10 mouse cellular contexts compared by ENCODE assay signal in the genomic region with DNA sequence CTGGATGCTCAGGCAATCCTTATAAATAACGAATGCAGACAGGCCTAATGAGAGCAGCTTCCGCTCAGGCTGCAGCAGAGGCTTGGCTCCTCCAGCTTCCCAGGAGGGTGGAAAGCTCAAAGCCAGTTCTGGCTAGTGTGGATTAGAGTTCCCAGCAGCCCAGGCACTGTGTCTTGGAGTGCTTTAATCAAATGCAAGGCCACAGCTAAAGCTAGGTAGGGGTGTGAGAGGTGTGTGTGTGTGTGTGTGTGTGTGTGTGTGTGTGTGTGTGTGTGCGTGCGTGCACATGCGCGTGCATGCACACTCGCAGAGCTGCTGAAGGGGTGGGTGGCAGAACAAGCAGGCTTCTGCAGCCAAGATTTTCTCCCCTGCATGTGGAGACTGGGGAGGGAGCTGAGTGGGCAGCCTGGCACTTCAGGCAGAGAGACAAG. TPM values are rescaled to one million over a fixed set of nuclear protein-coding genes. Genes with fewer than 3 reads are reported as not detected.
DNase-seq lines count a peak whose midpoint lies in the region; ATAC-seq lines count a peak whose summit lies in the region.
"Had no signal": no experiment of that assay in that cellular context is flagged by ENCODE, and none has a peak within 500 bp of the region (broad histone marks: within the 10 kb centered on the region; RNA-seq: fewer than 3 reads in every experiment).

No protein-coding gene starts in this region.

- no peaks in the 10 kb centered on the region for H3K36me3 ChIP-seq in heart, embryonic 10.5 days
- no peaks in the 10 kb centered on the region for H3K36me3 ChIP-seq in neural tube, embryonic 14.5 days (ENCODE audit: control insufficient read depth, insufficient read depth, low read length)
- H3K36me3 ChIP-seq in liver, embryonic 12.5 days: no peaks in the 10 kb centered on the region
- H3K36me3 ChIP-seq: embryonic facial prominence, embryonic 15.5 days; heart, embryonic 13.5 days had no signal

- no peak; the same call in 1 of the 2 replicates for ATAC-seq in neural tube, embryonic 14.5 days (ENCODE audit: low read depth)
- ATAC-seq in liver, embryonic 12.5 days: no peak

- H3K4me2 ChIP-seq in neural tube, embryonic 14.5 days (ENCODE audit: low read depth, low read length): no peak overlapping the region
- no peak overlapping the region for H3K4me2 ChIP-seq in liver, embryonic 12.5 days
- H3K4me2 ChIP-seq: embryonic facial prominence, embryonic 15.5 days; heart, embryonic 13.5 days had no signal

- peak; percentile 67 for DNase-seq in heart, embryonic 10.5 days (ENCODE audit: low spot score)
- DNase-seq in heart, adult 9 months (ENCODE audit: low spot score in 2 of 2): no peak
- peak; percentile 76 to 77 for DNase-seq in cerebellum, postnatal 14 days
- DNase-seq in layer of hippocampus, adult 9-11 months: peak; percentile 75
- DNase-seq in B cell, adult 2 months: no peak
- DNase-seq in urinary bladder, postnatal 36 days (ENCODE audit: low spot score in 2 of 2): no peak

- H3K4me3 ChIP-seq in heart, embryonic 10.5 days: no peak overlapping the region
- no peak overlapping the region for H3K4me3 ChIP-seq in neural tube, embryonic 14.5 days (ENCODE audit: low read depth, low read length)
- H3K4me3 ChIP-seq in liver, embryonic 12.5 days: no peak overlapping the region
- H3K4me3 ChIP-seq: embryonic facial prominence, embryonic 15.5 days; heart, embryonic 13.5 days had no signal

- H3K27me3 ChIP-seq in heart, embryonic 10.5 days (ENCODE audit: insufficient read depth, poor library complexity, severe bottlenecking): no peaks in the 10 kb centered on the region
- H3K27me3 ChIP-seq in neural tube, embryonic 14.5 days (ENCODE audit: control insufficient read depth, insufficient read depth, low read length): no peaks in the 10 kb centered on the region
- no peaks in the 10 kb centered on the region for H3K27me3 ChIP-seq in liver, embryonic 12.5 days (replicated peaks)
- H3K27me3 ChIP-seq: embryonic facial prominence, embryonic 15.5 days; heart, embryonic 13.5 days had no signal

- H3K27ac ChIP-seq in heart, embryonic 10.5 days: no peak overlapping the region
- peak overlapping the region; percentile 22; the same call in 1 of the 2 replicates for H3K27ac ChIP-seq in neural tube, embryonic 14.5 days (ENCODE audit: low read depth, low read length)
- no peak overlapping the region for H3K27ac ChIP-seq in liver, embryonic 12.5 days
- H3K27ac ChIP-seq: embryonic facial prominence, embryonic 15.5 days; heart, embryonic 13.5 days had no signal

- 73% methylated on average over 7 of the region's 7 CpGs for WGBS in heart, embryonic 10.5 days
- WGBS in neural tube, embryonic 14.5 days: 75% methylated on average over 7 of the region's 7 CpGs
- 77% methylated on average over 7 of the region's 7 CpGs for WGBS in liver, embryonic 12.5 days (ENCODE audit: insufficient replicate concordance)

- 0 out of 2 replicates have a peak, but pooled peaks cover 3% of the 10 kb centered on the region for H3K4me1 ChIP-seq in heart, embryonic 10.5 days
- no peaks in the 10 kb centered on the region for H3K4me1 ChIP-seq in neural tube, embryonic 14.5 days (ENCODE audit: control insufficient read depth, insufficient read depth, low read length)
- H3K4me1 ChIP-seq in liver, embryonic 12.5 days: no peaks in the 10 kb centered on the region
- H3K4me1 ChIP-seq: embryonic facial prominence, embryonic 15.5 days had no signal

- no peaks in the 10 kb centered on the region for H3K9me3 ChIP-seq in heart, embryonic 10.5 days
- H3K9me3 ChIP-seq in neural tube, embryonic 14.5 days (ENCODE audit: control insufficient read depth, low read length): no peaks in the 10 kb centered on the region
- no peaks in the 10 kb centered on the region for H3K9me3 ChIP-seq in liver, embryonic 12.5 days (replicated peaks)
- H3K9me3 ChIP-seq: embryonic facial prominence, embryonic 15.5 days; heart, embryonic 13.5 days had no signal

- no peak overlapping the region for H3K9ac ChIP-seq in neural tube, embryonic 14.5 days (replicated peaks; ENCODE audit: low read depth, low read length)
- no peak overlapping the region for H3K9ac ChIP-seq in liver, embryonic 12.5 days
- H3K9ac ChIP-seq: embryonic facial prominence, embryonic 15.5 days; heart, embryonic 13.5 days had no signal

RNA-seq across cellular contexts. Expression of a gene that starts 11.4 kb away (rescaled TPM):
- polyA plus RNA-seq in heart, embryonic 10.5 days (2016; fragmentation: Nextera tagmentation; extraction: Ambion mirVana): 0.11 and 1.9 TPM in 2 replicates
- 0.15 TPM in 2 replicates for polyA plus RNA-seq in neural tube, embryonic 14.5 days (2014; fragmentation: Nextera tagmentation; extraction: Ambion mirVana)
- polyA plus RNA-seq in liver, embryonic 12.5 days (2016; fragmentation: Nextera tagmentation; extraction: Ambion mirVana): 15.4 and 17.5 TPM in 2 replicates

Comparison
In these comparisons a context has a peak if more than half of its experiments do, and no peak if none do; other contexts are left out.
1. DNase-seq: peak in heart, embryonic 10.5 days (single experiment), cerebellum, postnatal 14 days (2 of 2) and layer of hippocampus, adult 9-11 months (single experiment); none in heart, adult 9 months (0 of 2), B cell, adult 2 months (0 of 2) and urinary bladder, postnatal 36 days (0 of 2).